In genomic region chr1:188726937-188727336, GRCm38 (mm10) we compare ENCODE assay signal across 19 mouse cellular contexts.
"Had no signal": no experiment of that assay in that cellular context is flagged by ENCODE, and none has a peak within 500 bp of the region (broad histone marks: within the 10 kb centered on the region; RNA-seq: fewer than 3 reads in every experiment).

No protein-coding gene starts in this region.

- DNase-seq: kidney, adult 11 months; kidney, adult 8-10 months; kidney, postnatal 10 days; kidney, postnatal 4 days; liver; lung, adult 18-20 months; lung, postnatal 10 days; lung, postnatal 36 days; midbrain, embryonic 14.5 days; thymus, adult 2 months; thymus, postnatal 14 days; thymus, postnatal 4 days had no signal

- H3K27me3 ChIP-seq: intestine, embryonic 15.5 days; kidney, embryonic 15.5 days; liver, embryonic 12.5 days; liver, embryonic 15.5 days; lung, embryonic 15.5 days; megakaryocyte, embryonic 14.5 days had no signal

- H3K9me3 ChIP-seq: intestine, embryonic 15.5 days; kidney, embryonic 15.5 days; liver, embryonic 12.5 days; liver, embryonic 15.5 days; lung, embryonic 15.5 days; midbrain, embryonic 10.5 days had no signal

- H3K4me2 ChIP-seq: intestine, embryonic 15.5 days; kidney, embryonic 15.5 days; liver, embryonic 12.5 days; liver, embryonic 15.5 days; lung, embryonic 15.5 days had no signal

- H3K4me3 ChIP-seq: intestine, embryonic 15.5 days; kidney, embryonic 15.5 days; liver, embryonic 12.5 days; liver, embryonic 15.5 days; lung, embryonic 15.5 days; megakaryocyte, embryonic 14.5 days; midbrain, embryonic 10.5 days had no signal

- H3K9ac ChIP-seq: intestine, embryonic 15.5 days; kidney, embryonic 15.5 days; liver, embryonic 12.5 days; liver, embryonic 15.5 days; lung, embryonic 15.5 days had no signal

- ATAC-seq: intestine, embryonic 15.5 days; liver, embryonic 12.5 days had no signal

- H3K27ac ChIP-seq: intestine, embryonic 15.5 days; kidney, embryonic 15.5 days; liver, embryonic 12.5 days; liver, embryonic 15.5 days; lung, embryonic 15.5 days; midbrain, embryonic 10.5 days had no signal

- H3K36me3 ChIP-seq: intestine, embryonic 15.5 days; kidney, embryonic 15.5 days; liver, embryonic 12.5 days; liver, embryonic 15.5 days; lung, embryonic 15.5 days; midbrain, embryonic 10.5 days had no signal

- H3K4me1 ChIP-seq: intestine, embryonic 15.5 days; kidney, embryonic 15.5 days; liver, embryonic 12.5 days; liver, embryonic 15.5 days; megakaryocyte, embryonic 14.5 days had no signal
